Mouse (Mus musculus) liver, embryonic 18 days (tissue): ENCODE measurements around the gene Axl. TPM values are rescaled to one million over a fixed set of nuclear protein-coding genes. Genes with fewer than 3 reads are reported as not detected.

Experiments
- polyA plus RNA-seq: library from polyadenylated mRNA; depleted of rRNA; stranded (reverse); fragments of >200 nt; gene quantifications from 2 replicates; pipeline ENCODE4 v1.2.3, GENCODE M21; 2012; rRNA removed

Gene Axl
- 13.4 and 14.2 TPM in 2 replicates for polyA plus RNA-seq

DNA sequence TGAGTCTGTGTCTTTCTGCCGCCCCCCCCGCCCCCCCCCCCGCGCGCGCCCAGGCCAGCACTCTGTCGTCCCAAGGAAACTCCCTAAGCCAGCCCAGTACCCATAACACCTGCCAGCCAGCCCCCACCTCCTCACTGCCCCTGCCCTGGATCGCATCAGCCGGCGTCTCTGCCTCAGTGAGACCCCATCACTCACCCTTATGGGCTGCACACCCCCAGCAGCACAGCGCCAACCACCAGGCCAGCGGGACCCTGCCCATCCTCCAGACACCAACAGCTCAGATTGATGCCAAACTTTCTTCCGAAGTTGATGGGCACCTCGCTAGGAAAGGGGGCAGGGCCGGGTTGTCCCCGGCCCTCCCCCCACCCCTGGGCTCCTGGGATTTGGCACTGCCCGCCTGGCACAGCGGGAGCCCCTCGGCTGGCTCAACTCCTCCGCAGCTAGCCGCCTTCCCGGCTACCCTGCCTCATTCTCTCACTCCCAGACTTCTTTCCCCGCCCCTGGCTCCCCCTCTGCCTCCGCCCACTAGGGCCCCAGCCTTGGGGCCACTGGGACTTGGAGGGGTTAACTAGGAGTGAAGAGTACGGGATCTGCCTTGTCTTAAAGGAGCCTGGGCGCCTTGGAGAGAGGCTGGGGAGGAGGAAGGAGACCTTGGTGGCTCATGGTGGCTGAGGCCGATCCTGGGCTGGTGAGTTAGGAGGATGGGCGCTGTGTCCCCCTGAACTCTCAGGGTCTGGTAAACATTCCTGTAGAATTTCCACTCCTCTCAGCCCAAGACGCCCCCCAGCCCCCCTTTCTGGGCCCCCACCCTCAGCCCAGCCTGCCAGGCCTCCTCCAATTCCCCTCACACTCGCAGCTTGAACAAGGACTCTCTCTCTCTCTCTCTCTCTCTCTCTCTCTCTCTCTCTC is at the start of gene Axl:
TSS of gene Axl (minus strand) at position 486 of the 909 bp plus-strand sequence.

DNA sequence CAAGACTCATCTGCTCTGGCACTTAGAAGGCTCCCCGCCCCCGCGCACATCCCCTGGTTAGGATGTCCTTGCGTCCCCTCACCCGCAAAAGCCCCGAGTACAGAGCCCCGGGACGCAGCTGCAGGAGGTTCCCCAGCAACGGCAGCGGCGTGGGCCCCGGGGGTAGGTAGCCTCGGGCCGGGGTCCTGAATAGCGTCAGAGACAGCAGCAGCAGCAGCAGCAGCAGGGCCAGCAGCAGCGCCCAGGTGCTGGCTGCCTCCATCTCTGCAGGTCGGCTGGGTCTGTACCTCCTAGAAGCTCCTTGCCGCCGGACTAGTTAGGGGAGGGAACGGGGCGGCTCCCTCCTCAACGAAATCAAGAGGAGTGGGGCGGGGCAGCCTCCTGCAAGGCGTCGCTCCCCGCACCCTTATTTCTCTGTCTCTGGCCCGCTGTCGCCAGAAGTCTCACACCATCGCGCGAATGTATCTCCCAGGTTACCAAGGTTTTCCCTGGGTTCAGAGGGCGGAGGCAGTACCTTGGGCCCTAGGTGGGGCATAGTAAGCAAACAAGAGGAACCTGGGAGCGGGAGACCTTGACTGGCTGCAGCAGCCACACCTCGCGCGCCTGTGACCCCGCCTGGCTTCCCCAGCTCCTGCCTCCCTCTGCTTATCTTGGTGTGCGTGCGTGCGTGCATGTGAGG is 27.9 kb upstream of the Axl start, which contains the start of gene Cyp2s1:
TSS of gene Cyp2s1 (minus strand) at position 673 of the 679 bp plus-strand sequence.

DNA sequence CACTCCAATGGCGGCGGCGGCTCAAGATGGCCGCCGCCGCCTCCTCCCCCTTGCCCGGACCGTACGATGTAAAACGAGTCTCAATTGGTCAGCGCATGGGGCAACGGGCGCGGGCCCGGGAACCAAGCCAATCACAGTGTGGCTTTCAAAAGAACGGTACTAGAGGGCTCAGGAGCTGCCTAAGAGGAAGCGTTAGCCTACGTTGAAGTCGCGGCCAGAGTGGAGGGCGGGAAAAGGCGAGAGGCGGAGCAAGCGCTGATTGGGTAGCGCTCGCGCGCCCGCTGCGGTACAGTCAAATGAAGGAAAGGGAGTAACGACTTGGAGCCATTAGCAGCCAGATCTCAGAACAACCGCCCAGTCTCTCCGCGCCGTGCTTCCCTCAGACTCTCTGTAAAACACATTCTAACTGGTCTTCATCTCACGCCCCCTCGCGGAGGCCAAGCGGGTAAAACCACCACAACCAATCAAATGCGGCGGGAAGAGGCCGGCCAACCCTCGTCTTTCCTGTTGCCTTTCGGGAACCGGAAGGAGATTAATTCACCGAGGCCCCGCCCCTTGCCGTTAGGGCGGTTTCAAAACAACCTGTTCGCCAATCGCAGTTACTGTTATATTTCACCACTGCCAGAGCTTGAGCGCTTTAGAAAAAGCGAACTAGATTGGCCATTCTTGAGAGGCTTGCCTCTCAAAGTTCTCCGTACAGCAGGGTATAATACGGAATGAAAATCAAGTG is 33.6 kb downstream of the Axl start, which contains the start of gene Hnrnpul1:
TSS of gene Hnrnpul1 (minus strand) at position 20 of the 730 bp plus-strand sequence.

DNA sequence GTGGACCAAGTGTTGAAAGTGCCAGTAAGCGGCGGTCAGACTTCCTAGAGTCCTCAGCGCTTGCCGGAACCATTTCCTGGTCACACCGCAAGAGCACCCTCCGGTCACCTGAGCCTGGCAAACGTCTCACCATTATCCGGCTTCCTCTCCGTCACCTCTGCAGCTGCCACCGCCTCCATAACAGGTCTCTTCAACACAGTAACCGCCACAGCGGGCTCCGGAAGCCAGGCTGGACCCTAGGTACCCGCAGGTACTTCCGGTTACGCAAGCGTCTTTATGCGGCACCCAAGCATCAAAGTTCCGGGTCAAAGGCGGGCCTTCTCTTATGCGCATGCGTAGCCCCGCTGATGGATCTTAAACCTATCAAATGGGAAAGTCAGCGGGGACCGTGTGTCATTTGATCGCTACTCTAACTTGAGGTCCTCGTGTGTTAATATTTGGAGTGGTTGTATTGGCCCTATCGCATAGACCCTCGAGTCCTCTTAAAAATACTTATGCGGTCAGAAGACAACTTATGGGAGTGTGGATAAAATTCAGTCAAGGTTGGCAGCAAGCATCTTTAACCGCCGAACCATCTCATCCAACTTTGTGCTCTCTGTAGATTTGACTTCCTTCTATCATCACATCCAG is 69.6 kb downstream of the Axl start, which contains the start of gene Ccdc97:
TSS of gene Ccdc97 (minus strand) at position 301 of the 630 bp plus-strand sequence.

Other genes with a start within 250 kb of the Axl start
- 0.02 and 0.05 TPM in 2 replicates for gene Ceacam2, start 248.8 kb downstream of the Axl start, polyA plus RNA-seq
- gene Erich4, start 172.8 kb downstream of the Axl start, polyA plus RNA-seq, result 0.22 TPM in 1 of 2 replicates, not detected in the other
- 11.8 and 12.8 TPM in 2 replicates for gene Dmac2, start 169.3 kb downstream of the Axl start, polyA plus RNA-seq
- gene B3gnt8, start 162.1 kb downstream of the Axl start, polyA plus RNA-seq, result 2.6 and 2.7 TPM in 2 replicates
- gene Bckdha, start 129.7 kb downstream of the Axl start, polyA plus RNA-seq, result 115 and 116 TPM in 2 replicates
- gene Exosc5, start 129.5 kb downstream of the Axl start, polyA plus RNA-seq, result 26.4 and 31.9 TPM in 2 replicates
- 0.62 and 0.63 TPM in 2 replicates for gene Tmem91, start 113.5 kb downstream of the Axl start, polyA plus RNA-seq
- gene B9d2, start 107.9 kb downstream of the Axl start, polyA plus RNA-seq, result 18.3 and 19.4 TPM in 2 replicates
- gene Tgfb1, start 101.7 kb downstream of the Axl start, polyA plus RNA-seq, result 11.8 and 13.6 TPM in 2 replicates
- gene Ccdc97, start 69.6 kb downstream of the Axl start, polyA plus RNA-seq, result 12.6 and 16.0 TPM in 2 replicates
- gene Hnrnpul1, start 33.9 kb downstream of the Axl start, polyA plus RNA-seq, result 16.1 and 17.3 TPM in 2 replicates
- gene Cyp2s1, start 28.2 kb upstream of the Axl start, polyA plus RNA-seq, result 0.82 and 0.96 TPM in 2 replicates
- 0.02 and 0.07 TPM in 2 replicates for gene Cyp2b10, start 108.9 kb upstream of the Axl start, polyA plus RNA-seq